Mouse (Mus musculus) forebrain, embryonic 14.5 days (tissue): Measurements from ENCODE around the gene Elp5. TPM values are rescaled to one million over a fixed set of nuclear protein-coding genes. Genes with fewer than 3 reads are reported as not detected.

ENCODE experiments used
- ATAC-seq: fragments of 200-750 bp; cut with Nextera tagmentation; 2 replicates; pipeline ENCODE4 v1.8.0; 2017; ENCODE audit warnings: mild to moderate bottlenecking, moderate library complexity
- DNase-seq: peaks from one replicate; pipeline ENCODE4 v3.0.0-alpha.2; 2015; ENCODE audit warnings: low spot score
- H3K27ac ChIP-seq: fragments of 300-500 bp; sonication (generic); 2 replicates; pipeline ENCODE4 v1.5.1; 2014; ENCODE audit warnings: low read depth, mild to moderate bottlenecking, control low read depth, low read length, moderate library complexity
- H3K27me3 ChIP-seq: fragments of 300-500 bp; sonication (generic); replicated peaks from 2 replicates; pipeline ENCODE4 v1.6.1; 2014; ENCODE audit warnings: low read length, control low read depth, mixed read lengths; ENCODE audit not compliant: control insufficient read depth, insufficient read depth
- H3K36me3 ChIP-seq: fragments of 300-500 bp; sonication (generic); 2 replicates; pipeline ENCODE4 v1.6.1; 2014; ENCODE audit warnings: low read length, control low read depth; ENCODE audit not compliant: control insufficient read depth, insufficient read depth
- H3K4me1 ChIP-seq: fragments of 300-500 bp; sonication (generic); 2 replicates; pipeline ENCODE4 v1.6.1; 2014; ENCODE audit warnings: antibody characterized with exemption, low read length, control low read depth; ENCODE audit not compliant: control insufficient read depth, insufficient read depth
- H3K4me2 ChIP-seq: fragments of 300-500 bp; sonication (generic); 2 replicates; pipeline ENCODE4 v1.6.1; 2014; ENCODE audit warnings: mild to moderate bottlenecking, control low read depth, low read length
- H3K4me3 ChIP-seq: fragments of 300-500 bp; sonication (generic); 2 replicates; pipeline ENCODE4 v1.5.1; 2014; ENCODE audit warnings: low read depth, low read length, control low read depth
- H3K9ac ChIP-seq: fragments of 300-500 bp; sonication (generic); 2 replicates; pipeline ENCODE4 v1.6.1; 2014; ENCODE audit warnings: mild to moderate bottlenecking, low read length, control low read depth, moderate library complexity
- H3K9me3 ChIP-seq: fragments of 300-500 bp; sonication (generic); replicated peaks from 2 replicates; pipeline ENCODE4 v1.6.1; 2016; ENCODE audit warnings: low read length, control low read depth, mixed read lengths; ENCODE audit not compliant: control insufficient read depth
- WGBS: fragments of 180-500 bp; shearing (Covaris S2); extraction: QIAGEN DNeasy Blood & Tissue Kit; methylation state at CpG from one replicate; pipeline ENCODE4 v1.1.7; 2014; 5-methylcytosine and 5-hydroxymethylcytosine counted together
- polyA plus RNA-seq: library from polyadenylated mRNA; unstranded; fragments of >200 nt; fragmentation: Nextera tagmentation; extraction: Ambion mirVana; gene quantifications from 2 replicates; pipeline ENCODE4 v1.2.1, GENCODE M21; 2014

Gene Elp5
- polyA plus RNA-seq, 1 experiment from 2014 or later: 203 TPM

DNA sequence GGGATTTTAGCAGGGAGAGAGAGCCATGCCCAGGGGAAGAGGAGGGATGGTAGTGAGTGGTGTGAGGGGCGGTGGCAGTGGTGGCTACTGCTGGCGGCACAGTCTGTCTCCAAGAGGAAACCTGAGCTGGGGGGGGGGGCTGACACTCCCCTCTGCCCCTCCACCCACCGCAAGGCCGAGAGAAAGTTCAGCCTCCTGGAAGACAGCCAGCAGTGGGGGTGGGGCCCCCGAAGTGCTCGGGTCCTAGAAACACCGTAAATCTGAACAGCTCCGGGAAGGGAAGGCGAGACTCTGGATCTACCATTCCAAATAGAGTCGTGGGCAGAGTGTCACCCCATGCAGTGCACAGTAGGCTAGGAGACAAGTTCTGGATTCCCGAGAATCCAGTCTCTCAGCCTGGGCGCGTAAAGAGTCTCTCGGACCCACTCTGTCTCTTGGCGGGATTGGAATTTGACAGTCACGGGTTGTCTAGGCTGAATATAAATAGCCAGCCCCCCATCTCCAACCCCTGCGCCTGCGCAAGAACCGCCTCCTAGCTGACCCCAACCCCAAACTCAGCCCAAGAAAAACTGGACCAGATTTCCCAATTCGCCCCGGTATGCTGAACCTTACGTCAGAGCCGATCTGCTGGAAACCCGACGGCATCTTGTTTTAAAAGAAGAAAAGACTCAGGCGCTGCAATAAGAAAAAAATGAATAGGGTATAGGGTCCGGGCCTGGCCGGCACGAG, 34.8 kb downstream of the Elp5 start:
- Histone ChIP-seq H3K4me3 (peak overlapping the region; percentile 43), H3K27me3 (no peaks in the 10 kb centered on the region), H3K36me3 (peaks cover 11% of the 10 kb centered on the region), H3K9me3 (no peaks in the 10 kb centered on the region), H3K4me2 (peak overlapping the region; percentile 59), H3K9ac (peak overlapping the region; percentile 59), H3K27ac (peak overlapping the region; percentile 39; the same call in 1 of the 2 replicates), H3K4me1 (peaks cover 10% of the 10 kb centered on the region)
- WGBS: under 1% methylated on average over 29 of the region's 29 CpGs
- ATAC-seq (peak; percentile 38), DNase-seq (peak; percentile 53)

GRCm38 (mm10) chr11:69945997-69946891, 36.1 kb downstream of the Elp5 start:
- no peak overlapping the region for H3K27ac ChIP-seq
- no peak overlapping the region for H3K9ac ChIP-seq
- DNase-seq (no peak), ATAC-seq (no peak)
- H3K27me3 ChIP-seq: no peaks in the 10 kb centered on the region
- 91% methylated on average over 18 of the region's 18 CpGs for WGBS
- H3K36me3 ChIP-seq: peaks cover 11% of the 10 kb centered on the region
- H3K4me3 ChIP-seq: no peak overlapping the region
- H3K4me1 ChIP-seq: peaks cover 10% of the 10 kb centered on the region
- H3K9me3 ChIP-seq: no peaks in the 10 kb centered on the region
- peak overlapping the region; percentile 59; the same call in 1 of the 2 replicates for H3K4me2 ChIP-seq

- Histone ChIP-seq H3K9ac (no peak overlapping the region), H3K9me3 (no peaks in the 10 kb centered on the region), H3K4me1 (peaks cover 10% of the 10 kb centered on the region), H3K27me3 (no peaks in the 10 kb centered on the region), H3K4me2 (no peak overlapping the region), H3K27ac (no peak overlapping the region), H3K4me3 (no peak overlapping the region), H3K36me3 (peaks cover 11% of the 10 kb centered on the region)
- 86% methylated on average over 13 of the region's 13 CpGs for WGBS
- DNase-seq: no peak
- no peak for ATAC-seq
Observed at GRCm38 (mm10) chr11:69945216-69945615, 37.1 kb downstream of the Elp5 start.

- DNase-seq: peak; percentile 39
- Histone ChIP-seq H3K4me3 (no peak overlapping the region), H3K36me3 (peaks cover 11% of the 10 kb centered on the region), H3K9ac (no peak overlapping the region), H3K4me1 (peaks cover 2% of the 10 kb centered on the region; the same call in 1 of the 2 replicates), H3K27me3 (peaks cover 9% of the 10 kb centered on the region; the same call in 1 of the 2 replicates), H3K27ac (no peak overlapping the region), H3K9me3 (no peaks in the 10 kb centered on the region), H3K4me2 (no peak overlapping the region)
- ATAC-seq: no peak
- WGBS: 73% methylated on average over 4 of the region's 4 CpGs
Observed at GRCm38 (mm10) chr11:69940962-69941361, 41.4 kb downstream of the Elp5 start.

DNA sequence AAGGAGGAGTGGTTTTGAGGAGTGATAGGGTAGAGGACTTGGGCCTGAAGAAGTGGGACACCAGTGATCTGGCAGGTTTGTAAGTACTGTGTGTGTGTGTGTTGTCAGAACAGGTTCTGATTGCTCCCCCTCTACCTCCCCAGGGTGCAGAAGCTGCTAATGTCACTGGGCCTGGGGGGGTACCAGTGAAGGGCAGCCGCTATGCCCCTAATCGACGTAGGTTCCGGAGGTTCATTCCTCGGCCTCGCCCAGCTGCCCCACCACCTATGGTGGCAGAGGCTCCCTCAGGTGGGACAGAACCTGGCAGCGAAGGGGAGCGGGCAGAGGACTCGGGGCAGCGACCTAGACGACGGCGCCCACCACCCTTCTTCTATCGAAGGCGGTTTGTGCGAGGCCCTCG, 42.6 kb downstream of the Elp5 start:
- ATAC-seq: no peak
- H3K27ac ChIP-seq: no peak overlapping the region
- H3K36me3 ChIP-seq: peaks cover 7% of the 10 kb centered on the region
- no peaks in the 10 kb centered on the region for H3K9me3 ChIP-seq
- H3K4me2 ChIP-seq: no peak overlapping the region
- peaks cover 5% of the 10 kb centered on the region; the same call in 1 of the 2 replicates for H3K4me1 ChIP-seq
- H3K27me3 ChIP-seq: peaks cover 9% of the 10 kb centered on the region; the same call in 1 of the 2 replicates
- DNase-seq: no peak
- H3K9ac ChIP-seq: no peak overlapping the region
- 95% methylated on average over 17 of the region's 17 CpGs for WGBS
- H3K4me3 ChIP-seq: no peak overlapping the region

DNA sequence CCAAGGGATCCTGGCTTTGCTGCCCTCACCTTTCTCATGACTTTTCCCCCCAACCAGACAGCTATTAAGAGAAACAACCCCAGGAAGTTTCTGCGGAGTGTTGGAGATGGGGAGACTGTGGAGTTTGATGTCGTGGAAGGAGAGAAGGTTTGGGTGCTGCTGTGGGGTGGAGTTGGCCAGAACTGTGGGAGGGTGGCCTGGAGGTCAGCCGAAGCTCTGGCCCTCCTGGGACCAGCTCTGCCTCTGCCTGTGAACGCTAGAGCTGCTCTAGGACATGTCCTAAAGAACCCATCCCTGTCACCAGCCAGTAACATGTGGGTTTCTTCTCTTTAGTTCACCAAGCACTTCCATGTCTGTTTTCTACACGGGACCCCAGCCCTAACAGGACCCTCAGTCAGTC, 43.1 kb downstream of the Elp5 start:
- DNase-seq: no peak
- H3K4me2 ChIP-seq: no peak overlapping the region
- no peak overlapping the region for H3K4me3 ChIP-seq
- peaks cover 5% of the 10 kb centered on the region; the same call in 1 of the 2 replicates for H3K4me1 ChIP-seq
- no peak for ATAC-seq
- no peak overlapping the region for H3K27ac ChIP-seq
- no peaks in the 10 kb centered on the region for H3K9me3 ChIP-seq
- 76% methylated on average over 5 of the region's 5 CpGs for WGBS
- peaks cover 3% of the 10 kb centered on the region; the same call in 1 of the 2 replicates for H3K36me3 ChIP-seq
- H3K27me3 ChIP-seq: peaks cover 9% of the 10 kb centered on the region; the same call in 1 of the 2 replicates
- no peak overlapping the region for H3K9ac ChIP-seq

GRCm38 (mm10) chr11:69938401-69938979, 43.8 kb downstream of the Elp5 start:
- DNase-seq: no peak
- WGBS: 22% methylated on average over 9 of the region's 9 CpGs
- H3K4me2 ChIP-seq: no peak overlapping the region
- H3K27me3 ChIP-seq: peaks cover 9% of the 10 kb centered on the region; the same call in 1 of the 2 replicates
- peaks cover 3% of the 10 kb centered on the region; the same call in 1 of the 2 replicates for H3K36me3 ChIP-seq
- no peak for ATAC-seq
- H3K9ac ChIP-seq: no peak overlapping the region
- no peaks in the 10 kb centered on the region for H3K9me3 ChIP-seq
- H3K4me3 ChIP-seq: no peak overlapping the region
- H3K27ac ChIP-seq: no peak overlapping the region
- H3K4me1 ChIP-seq: peaks cover 5% of the 10 kb centered on the region; the same call in 1 of the 2 replicates

DNA sequence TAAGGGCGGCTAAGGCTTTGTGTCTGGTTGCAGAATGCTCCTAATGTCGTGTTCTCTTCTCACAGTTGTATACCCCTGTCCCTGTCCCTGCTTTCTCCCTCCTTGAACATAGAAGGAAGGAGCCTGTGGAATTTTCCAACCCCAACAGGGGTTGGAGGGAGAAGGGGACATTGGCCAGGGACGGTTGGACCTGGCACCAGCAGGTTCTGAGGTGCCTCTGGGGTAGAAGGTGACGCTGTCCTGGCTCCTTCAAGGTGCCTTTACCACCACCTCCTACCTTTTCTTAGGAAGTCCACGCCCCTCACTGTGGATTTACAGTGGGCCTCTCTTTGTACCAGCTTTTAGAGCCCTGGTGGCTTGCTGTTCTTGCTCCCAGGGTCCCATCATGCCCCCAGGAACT, 44.5 kb downstream of the Elp5 start:
- ATAC-seq: no peak
- peaks cover 5% of the 10 kb centered on the region; the same call in 1 of the 2 replicates for H3K4me1 ChIP-seq
- no peak overlapping the region for H3K9ac ChIP-seq
- peaks cover 9% of the 10 kb centered on the region; the same call in 1 of the 2 replicates for H3K27me3 ChIP-seq
- no peak overlapping the region for H3K4me2 ChIP-seq
- no peaks in the 10 kb centered on the region for H3K9me3 ChIP-seq
- DNase-seq: no peak
- H3K36me3 ChIP-seq: no peaks in the 10 kb centered on the region
- no peak overlapping the region for H3K4me3 ChIP-seq
- whole genome bisulfite sequencing: 70% methylated on average over 5 of the region's 5 CpGs
- no peak overlapping the region for H3K27ac ChIP-seq
